Mouse (Mus musculus) ovary, postnatal 10 days (tissue): ENCODE data around the gene Slc4a8.
"Not testable (repeated sequence)": the region's sequence is repeated elsewhere in the genome, so short reads cannot be mapped to it uniquely, and the experiment has no call there.

Source experiments
- DNase-seq: peaks from one replicate; pipeline ENCODE4 v3.0.0; 2022; ENCODE audit warnings: low spot score

Slc4a8 gene

GRCm38 (mm10) chr15:100773859-100774258 lies 12.3 kb downstream of the Slc4a8 start:
- DNase-seq: not testable (repeated sequence)

- no peak for DNase-seq
Observed at GRCm38 (mm10) chr15:100775189-100776166, 13.9 kb downstream of the Slc4a8 start.

GRCm38 (mm10) chr15:100776424-100776823 lies 14.9 kb downstream of the Slc4a8 start:
- DNase-seq: no peak

- no peak for DNase-seq
Observed at GRCm38 (mm10) chr15:100777020-100778016, 15.8 kb downstream of the Slc4a8 start.

GRCm38 (mm10) chr15:100779896-100780295 lies 18.3 kb downstream of the Slc4a8 start:
- DNase-seq: no peak

GRCm38 (mm10) chr15:100783244-100783987 lies 21.9 kb downstream of the Slc4a8 start:
- no peak for DNase-seq

GRCm38 (mm10) chr15:100790219-100790618 lies 28.7 kb downstream of the Slc4a8 start:
- no peak for DNase-seq

- no peak for DNase-seq
Observed at GRCm38 (mm10) chr15:100792324-100792723, 30.8 kb downstream of the Slc4a8 start.

- no peak for DNase-seq
Observed at GRCm38 (mm10) chr15:100800914-100801313, 39.4 kb downstream of the Slc4a8 start.

- DNase-seq: no peak
Observed at GRCm38 (mm10) chr15:100808062-100808461, 46.5 kb downstream of the Slc4a8 start.

- no peak for DNase-seq
Observed at GRCm38 (mm10) chr15:100808484-100808883, 46.9 kb downstream of the Slc4a8 start.

GRCm38 (mm10) chr15:100810243-100810642 lies 48.7 kb downstream of the Slc4a8 start:
- no peak for DNase-seq

GRCm38 (mm10) chr15:100813501-100813900 lies 52.0 kb downstream of the Slc4a8 start:
- DNase-seq: no peak

GRCm38 (mm10) chr15:100814066-100814465 lies 52.5 kb downstream of the Slc4a8 start:
- no peak for DNase-seq

GRCm38 (mm10) chr15:100815310-100815709 lies 53.8 kb downstream of the Slc4a8 start:
- DNase-seq: no peak

- DNase-seq: no peak
Observed at GRCm38 (mm10) chr15:100818860-100819259, 57.3 kb downstream of the Slc4a8 start.

- DNase-seq: no peak
Observed at GRCm38 (mm10) chr15:100821824-100822223, 60.3 kb downstream of the Slc4a8 start.

GRCm38 (mm10) chr15:100822370-100822769 lies 60.8 kb downstream of the Slc4a8 start:
- DNase-seq: not testable (repeated sequence)

GRCm38 (mm10) chr15:100825249-100825856 lies 63.8 kb downstream of the Slc4a8 start:
- DNase-seq: no peak

- no peak for DNase-seq
Observed at GRCm38 (mm10) chr15:100826076-100826475, 64.5 kb downstream of the Slc4a8 start.

- DNase-seq: no peak
Observed at GRCm38 (mm10) chr15:100829775-100830174, 68.2 kb downstream of the Slc4a8 start.
